Mouse (Mus musculus) lung, postnatal 0 days (tissue): ENCODE measurements at regions not wholly inside any gene's neighbourhood (a gene's known extent, or its start where the extent isn't known, plus 50 kb on each side); places are given as distances from the start of the nearest gene placed in this dataset.

Source experiments
- CTCF ChIP-seq: IDR thresholded peaks from 2 replicates; pipeline ENCODE4 v1.5.1; 2016; ENCODE audit warnings: antibody characterized with exemption, mild to moderate bottlenecking
- EP300 ChIP-seq: IDR thresholded peaks from 2 replicates; pipeline ENCODE4 v1.6.1; 2016; ENCODE audit warnings: antibody characterized with exemption, mild to moderate bottlenecking, control low read depth

GRCm38 (mm10) chr4:114321516-114322339, 84.8 kb upstream of the Trabd2b start:
- TF ChIP-seq CTCF (no peak), EP300 (no peak)
